Mouse (Mus musculus) lung, embryonic 14.5 days (tissue): ENCODE results near the gene Ppp3cb. TPM values are rescaled to one million over a fixed set of nuclear protein-coding genes. Genes with fewer than 3 reads are reported as not detected.

Source experiments
- ATAC-seq: fragments of 200-750 bp; cut with Nextera tagmentation; 2 replicates; pipeline ENCODE4 v1.8.0; 2017; ENCODE audit warnings: mild to moderate bottlenecking, moderate TSS enrichment, moderate library complexity; ENCODE audit not compliant: insufficient read depth
- DNase-seq: peaks from one replicate; pipeline ENCODE4 v3.0.0-alpha.2; 2015
- H3K27ac ChIP-seq: fragments of 300-500 bp; sonication (generic); 2 replicates; pipeline ENCODE4 v1.5.1; 2014; ENCODE audit warnings: low read depth, mild to moderate bottlenecking, moderate library complexity
- H3K27me3 ChIP-seq: fragments of 300-500 bp; sonication (generic); 2 replicates; pipeline ENCODE4 v1.6.1; 2014; ENCODE audit warnings: low read length, control low read depth; ENCODE audit not compliant: insufficient read depth
- H3K36me3 ChIP-seq: fragments of 300-500 bp; sonication (generic); 2 replicates; pipeline ENCODE4 v1.6.1; 2014; ENCODE audit warnings: control low read depth; ENCODE audit not compliant: insufficient read depth
- H3K4me1 ChIP-seq: fragments of 300-500 bp; sonication (generic); 2 replicates; pipeline ENCODE4 v1.6.1; 2014; ENCODE audit warnings: antibody characterized with exemption, control low read depth; ENCODE audit not compliant: insufficient read depth
- H3K4me2 ChIP-seq: fragments of 300-500 bp; sonication (generic); 2 replicates; pipeline ENCODE4 v1.6.1; 2014; ENCODE audit warnings: mild to moderate bottlenecking
- H3K4me3 ChIP-seq: fragments of 300-500 bp; sonication (generic); 2 replicates; pipeline ENCODE4 v1.5.1; 2014; ENCODE audit warnings: low read depth, low read length
- H3K9ac ChIP-seq: fragments of 300-500 bp; sonication (generic); 2 replicates; pipeline ENCODE4 v1.6.1; 2014
- H3K9me3 ChIP-seq: fragments of 300-500 bp; sonication (generic); 2 replicates; pipeline ENCODE4 v1.6.1; 2016; ENCODE audit warnings: low read depth, low read length, control low read depth
- CTCF ChIP-seq: IDR thresholded peaks from 2 replicates; pipeline ENCODE4 v1.5.1; 2016; ENCODE audit warnings: antibody characterized with exemption, low read depth
- WGBS: fragments of 180-500 bp; shearing (Covaris S2); extraction: QIAGEN DNeasy Blood & Tissue Kit; methylation state at CpG from one replicate; pipeline ENCODE4 v1.1.7; 2014; 5-methylcytosine and 5-hydroxymethylcytosine counted together
- polyA plus RNA-seq: library from polyadenylated mRNA; unstranded; fragments of >200 nt; fragmentation: Nextera tagmentation; extraction: Ambion mirVana; gene quantifications from 2 replicates; pipeline ENCODE4 v1.2.1, GENCODE M21; 2014

Gene Ppp3cb
- polyA plus RNA-seq, 1 experiment from 2014 or later = 61.1 TPM

DNA sequence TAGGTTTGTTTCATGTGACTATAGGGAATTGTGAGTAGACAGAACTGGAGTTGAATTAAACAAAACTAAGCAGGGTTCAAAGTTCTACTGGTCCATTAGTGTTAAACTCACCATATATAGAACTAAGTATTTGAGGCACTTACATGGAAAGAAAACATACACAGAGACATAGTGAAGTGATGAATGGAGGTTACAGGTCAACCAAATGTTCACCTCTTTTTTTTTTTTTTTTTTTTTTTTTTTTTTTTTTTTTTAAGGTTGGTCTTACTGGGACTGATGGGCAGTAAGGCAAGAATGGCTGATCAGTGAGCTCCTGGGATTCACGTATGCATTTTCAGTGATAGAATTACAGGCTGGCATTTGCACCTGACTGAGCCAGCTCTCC is 66.2 kb downstream of the Ppp3cb start:
- peak overlapping the region; percentile 64 for H3K4me2 ChIP-seq
- H3K4me1 ChIP-seq = 0 out of 2 replicates have a peak, but pooled peaks cover 5% of the 10 kb centered on the region
- peak overlapping the region; percentile 70 for H3K9ac ChIP-seq
- no peaks in the 10 kb centered on the region for H3K9me3 ChIP-seq
- DNase-seq = no peak
- no peaks in the 10 kb centered on the region for H3K27me3 ChIP-seq
- no peak for TF ChIP-seq CTCF
- 0 out of 2 replicates have a peak, but pooled peaks cover 17% of the 10 kb centered on the region for H3K36me3 ChIP-seq
- WGBS = 68% methylated on average over 1 of the region's 1 CpGs
- H3K27ac ChIP-seq = no peak overlapping the region
- no peak; the same call in 1 of the 2 replicates for ATAC-seq
- peak overlapping the region; percentile 66 for H3K4me3 ChIP-seq

DNA sequence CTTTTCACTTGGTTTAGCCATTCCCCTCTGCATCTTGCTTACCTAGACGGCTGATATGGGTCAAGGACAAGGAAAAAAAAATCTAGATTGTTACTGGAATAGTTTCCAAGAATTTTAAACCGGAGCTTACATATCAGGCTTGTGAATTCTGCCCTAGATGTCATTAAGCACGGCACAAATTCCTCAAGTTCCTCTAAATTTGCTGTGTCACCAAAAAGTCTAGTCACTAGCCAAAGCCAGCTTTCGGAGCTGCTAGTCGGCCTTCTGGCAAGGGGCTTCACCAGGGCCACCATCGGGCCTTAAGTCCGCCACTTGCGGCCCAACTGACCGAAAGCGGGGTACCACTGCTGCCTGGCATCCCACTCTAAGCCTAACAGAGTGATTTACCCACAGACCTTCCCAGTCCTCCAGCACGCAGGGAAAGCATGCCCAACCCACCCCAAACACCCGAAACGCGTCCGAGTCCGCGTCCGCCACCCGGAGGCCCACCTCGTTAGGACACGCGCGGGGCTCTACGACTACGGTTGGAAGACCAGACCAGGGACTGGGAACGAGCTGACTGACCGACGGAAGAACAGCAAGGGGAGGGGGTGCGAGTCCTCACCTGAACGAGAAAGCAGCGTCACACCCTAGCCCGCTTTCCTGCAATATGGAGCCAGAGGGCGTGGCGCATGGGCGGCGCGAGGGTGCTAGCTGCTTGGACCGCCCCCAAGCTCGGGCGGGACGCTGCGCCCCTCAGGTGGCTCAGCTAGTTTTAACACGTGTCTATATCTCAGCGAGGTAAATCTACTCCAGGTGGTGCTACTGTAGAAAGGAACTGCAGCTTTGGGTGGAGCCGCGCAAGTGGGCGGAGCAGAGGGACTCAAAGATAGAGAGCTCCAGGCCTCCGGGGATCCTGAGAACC is 66.8 kb downstream of the Ppp3cb start, which contains the start of gene Anxa7:
Gene Anxa7, minus strand, starts transcription at position 843 of the 904 bp plus-strand sequence.
- 0 out of 2 replicates have a peak, but pooled peaks cover 11% of the 10 kb centered on the region for H3K36me3 ChIP-seq
- under 1% methylated on average over 48 of the region's 48 CpGs for WGBS
- H3K9me3 ChIP-seq = no peaks in the 10 kb centered on the region
- 0 out of 2 replicates have a peak, but pooled peaks cover 5% of the 10 kb centered on the region for H3K4me1 ChIP-seq
- H3K27me3 ChIP-seq = no peaks in the 10 kb centered on the region
- H3K4me3 ChIP-seq = peak within 1 kb of the TSS; percentile 66
- peak within 1 kb of the TSS; percentile 70 for H3K9ac ChIP-seq
- H3K4me2 ChIP-seq = peak within 1 kb of the TSS; percentile 64
- peak within 1 kb of the TSS; percentile 10; the same call in 1 of the 2 replicates for H3K27ac ChIP-seq
- TF ChIP-seq CTCF = peak; percentile 43; the same call in 1 of the 2 replicates
- peak; percentile 90 for ATAC-seq
- DNase-seq = peak; percentile 90

DNA sequence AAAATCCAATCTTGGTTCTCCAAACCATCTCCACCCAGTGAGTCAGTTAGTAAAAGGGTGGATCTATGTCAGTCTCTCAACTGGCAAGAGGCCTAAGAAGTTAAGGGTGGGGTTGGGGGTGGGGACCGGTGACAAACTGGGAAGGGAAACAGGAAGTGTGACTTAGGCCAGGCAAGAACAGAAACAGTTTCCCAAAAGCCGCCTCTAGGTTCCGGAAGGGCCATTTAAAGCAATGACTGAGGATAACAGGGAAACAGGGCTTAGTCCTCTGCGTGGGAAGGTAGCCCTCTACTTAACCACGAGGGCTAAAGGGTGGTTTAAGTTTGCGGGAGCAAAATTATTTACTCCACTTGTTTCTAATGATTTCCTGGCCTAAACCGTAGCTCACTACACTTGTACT is 67.6 kb downstream of the Ppp3cb start:
- no peaks in the 10 kb centered on the region for H3K9me3 ChIP-seq
- peak; percentile 36; the same call in 1 of the 2 replicates for ATAC-seq
- peak; percentile 56 for DNase-seq
- 0 out of 2 replicates have a peak, but pooled peaks cover 4% of the 10 kb centered on the region for H3K36me3 ChIP-seq
- peak overlapping the region; percentile 64 for H3K4me2 ChIP-seq
- peak overlapping the region; percentile 70 for H3K9ac ChIP-seq
- WGBS = 17% methylated on average over 7 of the region's 7 CpGs
- 0 out of 2 replicates have a peak, but pooled peaks cover 5% of the 10 kb centered on the region for H3K4me1 ChIP-seq
- 0 out of 2 replicates have a peak overlapping the region, but pooled peaks have one; percentile 10 for H3K27ac ChIP-seq
- no peaks in the 10 kb centered on the region for H3K27me3 ChIP-seq
- H3K4me3 ChIP-seq = peak overlapping the region; percentile 66
- TF ChIP-seq CTCF = no peak

DNA sequence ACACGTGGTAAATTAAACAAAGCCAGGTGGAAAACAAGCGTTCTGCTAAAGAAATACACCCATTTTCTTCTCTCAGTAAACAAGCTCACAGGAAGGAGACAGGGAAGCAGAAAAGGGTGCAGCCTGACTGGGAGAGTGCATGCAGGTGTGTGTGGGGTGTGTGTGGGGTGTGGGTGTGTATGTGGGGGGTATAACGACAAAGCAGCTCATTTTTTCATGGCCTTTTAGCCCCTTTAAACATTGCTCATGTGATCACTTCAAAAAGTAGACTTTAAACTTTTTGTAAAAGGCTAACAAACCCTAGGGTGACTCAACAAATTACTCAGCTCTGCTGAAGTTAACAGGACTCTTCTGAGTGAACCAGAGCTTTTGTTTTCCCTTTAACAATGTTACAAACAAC is 68.0 kb downstream of the Ppp3cb start:
- 0 out of 2 replicates have a peak overlapping the region, but pooled peaks have one; percentile 10 for H3K27ac ChIP-seq
- 36% methylated on average over 3 of the region's 3 CpGs for WGBS
- 0 out of 2 replicates have a peak, but pooled peaks cover 5% of the 10 kb centered on the region for H3K4me1 ChIP-seq
- H3K9ac ChIP-seq = peak overlapping the region; percentile 70
- H3K9me3 ChIP-seq = no peaks in the 10 kb centered on the region
- DNase-seq (peak; percentile 1), ATAC-seq (no peak)
- H3K36me3 ChIP-seq = no peaks in the 10 kb centered on the region
- no peak for TF ChIP-seq CTCF
- H3K4me3 ChIP-seq = peak overlapping the region; percentile 66
- peak overlapping the region; percentile 64 for H3K4me2 ChIP-seq
- no peaks in the 10 kb centered on the region for H3K27me3 ChIP-seq

DNA sequence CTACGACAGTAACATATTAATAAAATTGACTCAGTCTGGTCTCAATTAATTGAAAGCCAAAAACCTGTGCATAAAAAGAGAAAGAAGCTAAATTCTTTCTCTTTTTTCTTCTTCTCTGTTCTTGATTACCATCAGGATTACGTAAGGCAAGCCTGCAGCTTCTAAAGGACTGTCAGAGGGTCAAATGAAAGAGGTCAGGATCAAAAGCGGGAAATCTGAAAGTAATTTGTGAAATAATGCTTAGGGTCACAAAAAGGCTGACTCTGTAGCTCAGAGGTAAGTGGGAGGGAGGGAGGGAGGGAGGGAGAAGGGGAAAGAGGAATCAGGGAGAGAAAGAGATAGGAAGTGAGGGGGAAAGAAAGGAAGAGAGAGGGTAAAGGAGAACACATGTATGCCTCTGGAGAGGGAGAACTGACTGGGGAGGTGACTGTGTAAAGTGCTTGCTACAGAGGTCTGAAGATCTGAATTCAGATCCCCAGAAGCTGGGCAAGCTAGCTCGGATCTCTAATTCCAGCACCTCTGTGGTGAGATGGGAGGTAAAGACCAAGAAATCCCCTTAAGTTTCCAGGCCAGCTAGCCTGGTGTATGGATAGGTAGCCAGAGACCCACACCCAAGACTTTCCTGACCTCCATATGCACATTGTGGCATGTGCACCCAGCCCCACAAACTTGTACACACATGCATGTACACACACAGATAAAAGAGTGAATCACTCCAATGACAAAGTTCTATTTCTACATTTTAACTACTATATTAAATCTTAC is 68.9 kb downstream of the Ppp3cb start:
- 64% methylated on average over 4 of the region's 4 CpGs for whole genome bisulfite sequencing
- Histone ChIP-seq H3K27ac (no peak overlapping the region), H3K4me3 (no peak overlapping the region), H3K4me2 (no peak overlapping the region), H3K36me3 (no peaks in the 10 kb centered on the region), H3K9me3 (no peaks in the 10 kb centered on the region), H3K9ac (no peak overlapping the region), H3K27me3 (no peaks in the 10 kb centered on the region), H3K4me1 (0 out of 2 replicates have a peak, but pooled peaks cover 5% of the 10 kb centered on the region)
- ATAC-seq (no peak), DNase-seq (no peak)
- no peak for TF ChIP-seq CTCF

DNA sequence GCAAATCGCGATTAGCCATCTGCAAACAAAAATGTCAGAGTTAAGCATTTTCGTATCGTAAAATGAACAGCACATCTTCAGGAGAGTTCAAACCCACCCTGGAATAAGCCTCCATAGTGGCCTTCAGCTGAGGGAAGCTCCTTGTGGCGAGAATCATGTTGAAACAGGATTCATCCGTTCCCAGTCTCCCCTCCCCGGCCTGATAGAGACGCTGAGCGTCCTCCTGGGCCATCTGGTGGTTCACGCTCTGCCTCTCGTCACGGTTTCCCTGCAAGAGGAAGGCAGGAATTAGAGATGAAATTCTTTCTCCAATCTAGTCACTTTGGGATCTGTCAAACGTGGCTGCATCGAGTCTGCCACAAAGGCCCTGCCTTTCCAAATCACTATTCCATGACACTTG is 86.2 kb downstream of the Ppp3cb start:
- no peak for DNase-seq

More for the DNA sequence above, 86.2 kb downstream of the Ppp3cb start:
- no peak for TF ChIP-seq CTCF
- Histone ChIP-seq H3K9me3 (no peaks in the 10 kb centered on the region), H3K36me3 (peaks cover 75% of the 10 kb centered on the region), H3K27ac (no peak overlapping the region), H3K4me1 (no peaks in the 10 kb centered on the region), H3K9ac (no peak overlapping the region), H3K27me3 (no peaks in the 10 kb centered on the region), H3K4me2 (no peak overlapping the region), H3K4me3 (no peak overlapping the region)
- 73% methylated on average over 14 of the region's 14 CpGs for WGBS
- ATAC-seq = no peak
